Mouse (Mus musculus) right cerebral cortex, postnatal 10 days (tissue): ENCODE data around the gene Rhox9.
"Not testable (repeated sequence)": the region's sequence is repeated elsewhere in the genome, so short reads cannot be mapped to it uniquely, and the experiment has no call there.

Experiments
- DNase-seq, 2 experiments: peaks; one replicate each; pipeline ENCODE4 v3.0.0; 2021; ENCODE audit warnings: low spot score in 2 of 2

Rhox9 gene

DNA sequence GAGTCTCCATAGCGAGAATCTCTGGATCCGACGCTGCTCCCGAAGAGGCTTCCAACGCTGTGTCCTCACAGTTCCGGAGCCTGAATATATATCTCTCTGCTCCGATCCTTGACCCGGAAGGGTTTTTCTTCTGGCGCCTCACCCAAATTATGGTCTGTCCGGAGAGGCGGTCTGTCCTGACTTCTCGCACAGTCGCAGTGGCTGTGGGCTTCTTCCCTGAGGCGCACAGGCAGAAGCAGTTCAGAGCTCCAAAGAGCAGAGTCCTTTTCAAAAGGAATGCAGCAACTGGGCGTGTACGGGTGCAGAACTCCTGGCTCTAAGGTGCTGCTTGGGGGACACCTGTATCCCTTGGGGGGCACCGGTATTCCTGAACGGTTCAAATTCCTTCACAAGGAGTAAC, at the start of gene Rhox9:
Rhox9 (minus strand) TSS at position 101 of the 400 bp plus-strand sequence.
- DNase-seq, result not testable (repeated sequence)

DNA sequence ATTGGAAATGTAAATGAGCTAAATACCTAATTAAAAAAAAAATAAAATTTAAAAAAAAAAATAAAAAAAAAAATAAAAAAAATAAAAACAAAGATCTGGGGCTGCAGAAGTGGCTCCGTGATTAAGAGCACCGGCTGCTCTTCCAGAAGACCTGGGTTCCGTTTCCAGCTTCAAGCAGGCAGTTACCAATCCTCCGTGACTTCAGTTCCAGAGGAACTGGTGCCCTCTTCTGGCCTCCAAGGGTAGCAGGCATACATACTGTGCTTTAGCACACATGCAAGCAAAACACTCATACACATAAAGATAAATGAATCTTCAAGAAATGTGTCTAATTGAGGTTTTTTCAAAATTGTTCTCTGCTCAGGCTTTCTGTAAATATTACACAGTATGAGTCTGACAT, 14.7 kb upstream of the Rhox9 start:
- DNase-seq, result no peak

GRCm38 (mm10) chrX:37908581-37908980, 7.0 kb upstream of the Rhox9 start:
- no peak for DNase-seq

GRCm38 (mm10) chrX:37903727-37904126, 2.2 kb upstream of the Rhox9 start:
- peak in 1 of 2 experiments; percentile 18 for DNase-seq

- not testable (repeated sequence) for DNase-seq
Observed at GRCm38 (mm10) chrX:37897132-37897531, 4.4 kb downstream of the Rhox9 start, which contains the start of gene Rhox7b. Rhox7b (minus strand) TSS chrX:37897232.

DNA sequence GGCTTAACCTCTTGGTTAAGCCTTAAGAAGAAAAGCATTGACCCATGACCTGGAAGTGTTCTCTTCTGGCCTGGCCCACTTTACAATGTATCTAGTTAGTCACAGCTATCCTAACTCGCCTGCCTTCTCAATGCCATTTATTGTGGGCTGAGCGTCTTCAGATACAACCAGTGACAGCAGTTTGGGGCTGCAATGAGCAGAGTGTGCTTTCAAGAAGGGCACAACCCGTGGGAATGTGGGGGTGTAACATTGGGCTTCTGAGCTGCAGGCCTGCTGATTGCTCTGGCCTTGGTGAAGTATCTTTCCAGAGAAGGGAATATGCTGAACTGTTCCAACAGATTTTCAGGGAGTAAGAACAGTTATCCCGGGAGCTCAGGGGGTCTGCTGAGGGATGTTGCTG, 22.7 kb downstream of the Rhox9 start, which contains the start of gene Rhox8:
Rhox8 (minus strand) TSS at position 101 of the 400 bp plus-strand sequence.
- no peak for DNase-seq

GRCm38 (mm10) chrX:37871641-37872040, 29.9 kb downstream of the Rhox9 start:
- no peak for DNase-seq
